Mouse (Mus musculus) ZHBTc4 (cell line): ENCODE results near the gene Ush1g.

Experiments used
- DNase-seq: peaks from one replicate; pipeline ENCODE4 v3.0.0-alpha.2; 2011; ENCODE audit warnings: low read depth, low spot score

The Ush1g gene

GRCm38 (mm10) chr11:115270148-115270861, 51.5 kb downstream of the Ush1g start:
- peak; percentile 88 for DNase-seq

- no peak for DNase-seq
These were observed 52.3 kb downstream of the Ush1g start for GRCm38 (mm10) chr11:115269330-115270066.

- no peak for DNase-seq
These were observed 53.9 kb downstream of the Ush1g start for GRCm38 (mm10) chr11:115267958-115268357.

- no peak for DNase-seq
These were observed 54.6 kb downstream of the Ush1g start, which contains the start of gene Grin2c for GRCm38 (mm10) chr11:115267061-115267883. Gene Grin2c (minus strand): TSS chr11:115267243.

GRCm38 (mm10) chr11:115266400-115266778, 55.5 kb downstream of the Ush1g start:
- no peak for DNase-seq

- DNase-seq: peak; percentile 39
These were observed 56.0 kb downstream of the Ush1g start for GRCm38 (mm10) chr11:115265771-115266399.
